Mouse (Mus musculus) R1 (cell line): Measurements from ENCODE around the gene Gar1.

Source experiments
- DNase-seq: peaks from one replicate; pipeline ENCODE4 v3.0.0-alpha.2; 2018; ENCODE audit warnings: low read depth, low spot score

Gene Gar1

DNA sequence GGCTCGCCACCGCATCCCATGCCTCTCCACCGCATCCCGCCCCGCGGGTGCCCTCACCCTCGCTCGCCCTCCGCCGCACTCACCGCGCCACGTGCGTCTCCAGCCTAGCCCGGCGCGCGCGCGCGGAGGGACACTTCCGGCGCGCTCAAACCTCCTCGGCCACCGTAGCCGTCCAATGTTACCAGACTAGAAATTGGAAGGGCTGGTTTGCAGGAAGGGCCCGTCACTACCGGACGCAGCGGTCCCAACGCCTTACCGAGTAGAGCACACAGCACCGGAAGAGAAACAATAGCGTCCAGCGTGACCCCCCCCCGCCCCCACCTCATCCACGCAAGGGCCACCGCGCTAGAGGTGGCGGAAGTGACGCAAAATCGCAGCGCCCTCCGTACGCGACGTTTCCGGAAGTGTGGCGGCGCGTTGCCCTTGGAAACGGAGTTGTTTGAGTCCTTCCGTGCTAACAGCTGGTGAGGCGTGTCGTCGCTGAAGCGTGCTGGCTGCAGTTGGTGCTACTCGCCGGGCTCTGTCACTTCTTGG is at the start of gene Gar1:
Gene Gar1, minus strand, starts transcription at position 362 of the 534 bp plus-strand sequence.
- peak; percentile 97 for DNase-seq

- DNase-seq: no peak
Measured at GRCm38 (mm10) chr3:129879913-129880312, 48.7 kb upstream of the Gar1 start.

GRCm38 (mm10) chr3:129879131-129879757 is 48.0 kb upstream of the Gar1 start:
- peak; percentile 65 for DNase-seq

DNA sequence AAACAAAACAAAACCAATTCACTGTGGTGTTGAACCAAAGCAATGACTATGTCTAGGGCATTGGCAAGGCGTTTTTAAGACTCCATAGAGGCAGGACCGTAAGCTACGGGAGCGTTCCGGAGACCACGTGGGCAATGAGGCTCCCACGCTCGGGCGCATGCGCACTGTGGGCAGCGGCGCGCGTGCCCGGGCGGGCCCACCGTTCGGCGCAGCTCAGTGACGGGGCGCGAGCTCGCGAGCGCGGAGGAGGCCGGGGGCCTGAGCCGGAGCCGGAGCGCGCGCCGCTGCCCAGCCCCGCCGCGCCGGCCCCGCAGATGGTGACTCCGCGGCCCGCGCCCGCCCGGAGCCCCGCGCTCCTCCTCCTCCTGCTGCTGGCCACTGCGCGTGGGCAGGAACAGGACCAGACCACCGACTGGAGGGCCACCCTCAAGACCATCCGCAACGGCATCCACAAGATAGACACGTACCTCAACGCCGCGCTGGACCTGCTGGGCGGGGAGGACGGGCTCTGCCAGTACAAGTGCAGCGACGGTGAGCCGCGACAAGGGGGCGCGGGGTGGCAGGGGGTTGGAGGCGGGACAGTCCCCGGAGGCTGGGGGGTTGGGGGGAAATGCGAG is 47.3 kb upstream of the Gar1 start, which contains the start of gene Pla2g12a:
Gene Pla2g12a, plus strand, starts transcription at position 202 of the 617 bp plus-strand sequence.
- DNase-seq: peak; percentile 79

DNA sequence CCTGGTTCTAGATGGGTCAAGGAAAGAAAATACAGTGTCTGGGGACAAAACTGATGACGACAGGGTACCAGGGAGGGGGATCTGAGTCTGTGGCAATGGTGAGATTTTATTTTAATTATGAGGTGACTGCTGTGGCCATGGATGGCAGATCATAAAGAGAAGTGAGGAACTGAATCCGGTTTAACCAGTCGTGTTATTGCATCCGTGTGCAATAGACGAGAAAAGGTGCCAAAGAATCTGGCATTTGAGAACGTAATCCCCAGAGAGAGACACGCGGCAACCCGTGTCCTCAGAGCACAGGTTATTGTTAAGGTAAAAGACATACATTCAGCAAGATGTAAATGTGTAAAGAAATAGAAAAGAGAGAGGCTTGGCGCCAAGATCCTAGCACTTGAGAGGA is 46.1 kb upstream of the Gar1 start:
- no peak for DNase-seq

- peak; percentile 77 for DNase-seq
Measured at GRCm38 (mm10) chr3:129863698-129864097, 32.5 kb upstream of the Gar1 start.

- peak; percentile 39 for DNase-seq
Measured at GRCm38 (mm10) chr3:129862592-129862991, 31.4 kb upstream of the Gar1 start.

DNA sequence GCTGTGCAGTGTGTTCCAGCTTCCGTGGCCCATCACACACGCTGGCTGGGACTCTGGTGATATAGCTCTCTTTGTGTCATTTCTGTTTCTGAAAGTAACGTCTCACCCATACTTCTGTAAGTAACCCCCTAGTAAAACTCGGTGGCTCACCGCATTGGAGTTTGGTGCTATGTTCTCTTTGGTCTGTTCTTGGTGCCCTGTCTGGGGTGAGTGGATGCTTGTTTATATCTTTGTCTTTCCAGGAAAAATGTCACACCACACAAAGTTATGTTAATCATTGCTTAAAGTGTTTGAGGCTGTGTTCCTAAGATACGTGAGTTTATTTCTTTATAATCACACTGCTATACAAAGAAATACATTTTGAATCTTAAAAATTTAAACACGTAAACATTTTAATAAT is 15.7 kb upstream of the Gar1 start:
- DNase-seq: no peak

GRCm38 (mm10) chr3:129845868-129846267 is 14.7 kb upstream of the Gar1 start:
- DNase-seq: no peak

GRCm38 (mm10) chr3:129838017-129838416 is 6.8 kb upstream of the Gar1 start:
- DNase-seq: peak; percentile 95

DNA sequence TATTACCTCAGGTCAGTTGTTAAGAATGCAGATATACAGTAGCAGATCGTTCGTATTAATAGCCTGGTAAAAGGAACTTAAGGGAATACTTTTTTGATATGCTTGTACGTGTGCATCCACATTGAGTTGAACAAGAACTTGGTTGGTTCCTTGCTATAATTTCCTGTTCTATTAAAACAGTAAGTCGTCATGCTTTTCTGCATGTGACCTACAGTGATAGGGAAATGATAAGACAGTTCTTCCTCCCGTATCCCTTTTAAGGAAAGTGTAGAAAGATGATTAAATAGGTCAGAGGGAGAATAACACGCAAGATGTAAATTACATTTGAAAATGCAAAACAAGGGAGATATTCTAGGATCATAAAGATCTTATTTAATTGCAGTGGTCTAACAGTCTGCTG is 5.8 kb upstream of the Gar1 start:
- no peak for DNase-seq

- peak; percentile 47 for DNase-seq
Measured at GRCm38 (mm10) chr3:129836051-129836697, 5.0 kb upstream of the Gar1 start.

GRCm38 (mm10) chr3:129835388-129835934 is 4.3 kb upstream of the Gar1 start, which contains the start of gene Cfi:
Gene Cfi, plus strand, starts transcription at chr3:129835884.
- no peak for DNase-seq

GRCm38 (mm10) chr3:129830626-129831025 is 570 bp downstream of the Gar1 start:
- DNase-seq: no peak

- peak; percentile 50 for DNase-seq
Measured at GRCm38 (mm10) chr3:129827691-129828090, 3.5 kb downstream of the Gar1 start.

GRCm38 (mm10) chr3:129826691-129827090 is 4.5 kb downstream of the Gar1 start:
- DNase-seq: no peak

DNA sequence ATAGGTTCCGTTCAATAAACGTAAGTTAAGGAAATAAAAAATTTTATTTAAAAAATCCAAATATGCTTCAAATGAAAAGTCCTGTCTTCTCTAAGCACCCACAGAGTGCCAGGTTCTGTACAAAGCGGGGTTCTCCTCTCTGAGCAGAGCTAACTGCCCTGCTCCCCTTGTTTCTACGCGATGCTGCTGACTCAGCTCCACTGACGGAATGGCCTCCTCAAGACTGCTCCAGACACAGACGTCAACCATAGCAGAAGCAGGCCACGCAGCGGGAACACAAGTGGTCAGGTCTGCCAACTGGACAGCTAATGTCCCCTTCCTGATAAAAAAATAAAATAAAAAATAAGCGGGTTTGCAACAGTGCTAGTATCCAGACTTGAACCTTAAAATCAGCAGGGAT is 6.3 kb downstream of the Gar1 start:
- DNase-seq: no peak

GRCm38 (mm10) chr3:129824146-129824545 is 7.0 kb downstream of the Gar1 start:
- no peak for DNase-seq

DNA sequence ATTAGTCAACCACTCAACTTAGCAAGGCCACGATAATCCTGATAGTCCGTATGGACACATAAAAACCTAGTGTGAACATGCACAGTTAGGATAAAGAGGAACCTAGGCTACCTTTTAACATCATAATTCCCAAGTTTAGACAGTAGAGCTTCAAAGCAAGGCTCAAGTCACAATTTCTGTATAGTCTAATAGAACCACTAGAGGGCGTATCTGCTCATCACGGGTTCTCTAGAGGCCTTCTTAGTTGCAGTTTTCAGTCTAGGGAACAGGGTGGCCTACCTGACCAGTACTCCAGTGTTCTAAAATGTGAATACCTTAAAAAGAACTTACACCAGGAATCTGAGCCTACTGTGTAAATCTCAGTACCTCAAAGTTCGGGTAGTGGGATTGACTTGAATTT is 7.9 kb downstream of the Gar1 start:
- peak; percentile 70 for DNase-seq

DNA sequence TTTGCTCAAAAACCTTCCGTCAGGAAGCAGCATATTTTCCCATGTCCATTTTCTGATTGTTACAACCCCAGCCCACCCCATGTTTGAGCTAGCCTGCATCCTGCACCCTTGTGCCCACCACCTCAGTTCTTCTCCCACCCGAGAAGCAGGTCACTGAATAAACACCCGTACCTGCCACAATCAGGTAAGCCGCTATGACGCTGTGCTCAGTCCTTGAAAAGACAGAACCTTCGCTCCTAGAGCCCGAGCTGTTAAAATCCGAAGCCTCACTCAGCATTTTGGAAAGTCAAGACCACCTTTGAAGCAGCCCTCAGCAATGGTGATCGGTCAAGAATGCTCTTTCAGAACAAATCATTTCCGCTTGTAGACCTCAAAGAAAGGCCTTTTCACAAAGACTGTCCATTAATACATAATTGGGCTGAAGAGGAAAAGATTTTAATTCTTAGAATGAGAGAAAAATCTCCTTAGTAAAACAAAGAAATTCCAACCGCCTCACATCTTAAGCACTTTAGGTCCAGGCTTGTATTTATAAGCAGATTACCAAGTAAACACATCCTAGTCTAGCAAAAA is 8.9 kb downstream of the Gar1 start, which contains the start of gene Rrh:
Gene Rrh, minus strand, starts transcription at position 382 of the 570 bp plus-strand sequence.
- no peak for DNase-seq

GRCm38 (mm10) chr3:129821736-129822135 is 9.5 kb downstream of the Gar1 start:
- DNase-seq: no peak

DNA sequence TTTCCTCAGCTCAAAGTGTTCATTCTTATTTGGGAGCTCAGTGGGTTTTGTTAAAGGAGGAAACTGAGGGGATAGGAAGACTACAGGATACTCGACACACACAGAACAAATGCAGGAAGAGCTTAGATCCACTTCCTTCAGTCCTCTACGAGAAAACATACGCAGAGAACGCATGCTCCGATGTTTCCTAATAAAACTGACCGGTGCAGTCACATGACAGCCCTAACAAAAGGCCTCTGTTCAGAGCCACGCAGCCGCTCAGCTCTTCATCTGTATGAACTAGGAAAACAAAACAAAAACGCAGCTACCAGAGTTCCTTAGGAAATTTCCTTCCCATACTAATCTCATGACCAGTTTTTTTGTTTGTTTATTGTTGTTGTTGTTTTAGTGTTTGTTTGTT is 10.3 kb downstream of the Gar1 start:
- no peak for DNase-seq
